Mouse (Mus musculus): ENCODE results near the gene Mical3.
"Not testable (repeated sequence)": the region's sequence is repeated elsewhere in the genome, so short reads cannot be mapped to it uniquely, and the experiment has no call there.

Mical3 gene

GRCm38 (mm10) chr6:120937999-120938608, 192.7 kb downstream of the Mical3 start:
- no peak for DNase-seq (ENCODE audit: low read depth in 2 of 2, low spot score in 2 of 2)

- no peak for DNase-seq (ENCODE audit: low read depth in 2 of 2, low spot score in 2 of 2)
Measured at GRCm38 (mm10) chr6:120937104-120937617, 193.6 kb downstream of the Mical3 start.

DNA sequence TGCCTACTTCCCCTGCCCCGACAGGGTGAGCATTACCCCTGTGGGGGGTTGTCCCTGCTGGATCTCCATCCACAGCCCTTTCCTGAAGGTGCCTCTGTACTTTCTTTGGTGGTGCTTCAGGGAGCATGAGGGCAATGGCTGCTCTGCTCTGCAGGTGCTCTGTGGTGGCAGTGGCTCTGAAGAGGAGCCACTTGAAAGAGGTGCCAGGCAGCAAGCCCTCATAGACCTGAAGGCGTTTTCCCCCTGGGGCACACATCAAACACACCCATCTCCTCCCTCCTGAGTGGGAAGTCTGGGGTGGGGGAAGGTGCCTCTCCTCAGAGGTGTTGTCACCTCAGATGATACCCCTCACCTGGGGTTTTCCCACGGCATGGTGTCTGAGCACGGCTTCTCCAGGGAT, 196.6 kb downstream of the Mical3 start:
- peak; percentile 24 to 37 for DNase-seq (ENCODE audit: low read depth in 2 of 2, low spot score in 2 of 2)

DNA sequence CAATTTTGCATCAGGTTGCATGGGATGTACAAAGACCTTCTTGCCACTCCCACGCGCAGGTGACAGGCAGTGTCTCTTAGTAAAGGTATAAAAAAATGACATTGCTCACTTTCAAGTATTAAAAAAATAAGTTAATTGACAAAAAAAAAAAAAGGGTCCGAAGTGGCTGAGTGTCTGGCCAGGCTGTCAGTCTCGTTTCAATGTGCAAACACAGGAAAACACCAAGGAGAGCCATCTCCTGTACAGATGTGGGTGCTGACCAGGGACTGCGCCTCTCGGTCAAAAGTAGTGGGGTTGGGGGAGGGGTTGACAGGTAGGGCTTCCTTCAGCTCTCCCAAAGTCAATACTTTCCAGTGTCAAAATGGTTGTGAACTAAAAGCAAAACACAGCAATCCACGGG, 197.1 kb downstream of the Mical3 start:
- no peak for DNase-seq (ENCODE audit: low read depth in 2 of 2, low spot score in 2 of 2)

- peak; percentile 35 to 47 for DNase-seq (ENCODE audit: low read depth in 2 of 2, low spot score in 2 of 2)
Measured at GRCm38 (mm10) chr6:120932597-120932996, 198.2 kb downstream of the Mical3 start.

DNA sequence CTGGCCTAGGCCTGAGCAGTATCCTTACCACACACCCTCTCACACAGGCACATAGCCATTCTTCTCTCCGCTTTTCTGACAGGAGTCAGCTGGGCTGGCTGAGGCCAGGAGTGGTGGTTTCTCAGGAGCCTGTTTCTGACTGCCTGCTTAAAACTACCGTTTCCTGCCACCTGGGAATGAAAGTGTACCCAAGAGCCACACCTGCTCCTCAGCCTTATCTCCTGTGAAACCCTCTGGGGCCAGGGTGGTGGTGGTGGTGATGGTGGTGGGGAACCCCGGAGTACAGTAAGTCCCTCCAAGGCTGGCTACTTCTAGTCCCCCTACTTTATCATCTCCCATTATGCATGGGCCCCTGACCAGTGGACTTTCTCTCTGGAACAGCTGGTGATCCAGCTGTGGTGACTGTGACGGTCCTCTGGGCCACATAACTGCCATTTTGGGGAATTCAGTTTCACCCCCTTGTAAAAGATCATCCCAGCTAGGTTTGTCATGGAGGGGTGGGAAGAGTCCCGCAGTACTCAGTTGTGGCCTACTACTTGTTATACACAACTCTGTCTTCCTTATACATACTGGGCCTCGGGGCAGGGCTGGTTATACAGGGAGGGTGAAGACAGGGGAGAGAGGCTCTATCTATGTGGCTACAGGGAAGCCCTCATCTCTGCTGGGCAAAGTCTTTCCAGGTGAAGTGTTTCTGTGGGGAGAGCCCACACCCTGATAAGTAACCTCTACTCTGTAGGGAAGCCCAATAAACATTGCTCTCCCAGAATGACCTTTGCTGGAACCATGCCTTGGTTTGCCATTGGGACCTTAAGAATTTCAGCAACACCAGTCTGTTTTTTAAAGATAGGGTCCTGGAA, 200.1 kb downstream of the Mical3 start:
- no peak for DNase-seq (ENCODE audit: low read depth in 2 of 2, low spot score in 2 of 2)

- no peak for DNase-seq (ENCODE audit: low read depth in 2 of 2, low spot score in 2 of 2)
Measured at GRCm38 (mm10) chr6:120929421-120929820, 201.4 kb downstream of the Mical3 start.

DNA sequence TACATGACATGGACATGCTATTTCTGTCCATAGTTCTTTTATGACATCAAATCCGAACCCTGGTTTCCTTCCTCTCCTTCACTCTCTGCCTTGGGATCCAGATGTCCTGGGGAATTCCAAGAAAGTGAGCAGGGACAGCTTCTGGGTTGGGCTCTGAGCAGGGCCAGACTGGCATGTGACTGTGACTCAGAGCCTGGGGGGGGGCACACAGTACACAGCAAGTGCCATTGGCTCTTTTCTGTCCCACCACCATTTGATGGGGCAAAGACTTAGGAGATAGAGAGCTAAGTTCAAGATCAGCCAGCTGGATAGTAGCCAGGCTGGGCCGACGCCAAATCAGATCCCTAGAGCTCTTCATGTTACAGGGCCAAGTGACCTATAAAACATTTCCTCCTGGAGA, 203.0 kb downstream of the Mical3 start:
- DNase-seq (ENCODE audit: low read depth in 2 of 2, low spot score in 2 of 2): no peak

GRCm38 (mm10) chr6:120926880-120927279, 203.9 kb downstream of the Mical3 start:
- no peak for DNase-seq (ENCODE audit: low read depth in 2 of 2, low spot score in 2 of 2)

GRCm38 (mm10) chr6:120924791-120925321, 205.9 kb downstream of the Mical3 start:
- DNase-seq (ENCODE audit: low read depth in 2 of 2, low spot score in 2 of 2): not testable (repeated sequence)

DNA sequence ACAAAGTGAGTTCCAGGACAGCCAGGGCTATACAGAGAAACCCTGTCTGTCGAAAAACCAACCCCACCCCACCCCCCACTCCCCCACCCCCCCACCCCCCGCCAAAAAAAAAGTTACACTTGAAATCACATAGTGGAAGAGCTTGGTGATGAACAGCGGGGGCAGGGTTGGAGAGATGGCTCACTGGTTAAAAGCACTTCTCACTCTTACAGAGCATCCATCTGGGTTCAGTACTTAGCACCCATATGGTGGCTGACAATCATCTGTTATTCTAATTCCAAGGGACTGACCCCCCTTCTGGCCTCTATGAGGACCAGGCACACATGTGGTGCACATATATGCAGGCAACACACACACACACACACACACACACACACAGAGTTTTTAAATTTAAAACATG, 212.8 kb downstream of the Mical3 start:
- DNase-seq (ENCODE audit: low read depth in 2 of 2, low spot score in 2 of 2): no peak

GRCm38 (mm10) chr6:120916972-120917881, 213.6 kb downstream of the Mical3 start:
- peak in 1 of 2 experiments; percentile 33 for DNase-seq (ENCODE audit: low read depth in 2 of 2, low spot score in 2 of 2)

- peak; percentile 92 to 99 for DNase-seq (ENCODE audit: low read depth in 2 of 2, low spot score in 2 of 2)
Measured at GRCm38 (mm10) chr6:120916074-120916971, 214.5 kb downstream of the Mical3 start, which contains the start of gene Bid. TSS of gene Bid (minus strand) at chr6:120916853.

DNA sequence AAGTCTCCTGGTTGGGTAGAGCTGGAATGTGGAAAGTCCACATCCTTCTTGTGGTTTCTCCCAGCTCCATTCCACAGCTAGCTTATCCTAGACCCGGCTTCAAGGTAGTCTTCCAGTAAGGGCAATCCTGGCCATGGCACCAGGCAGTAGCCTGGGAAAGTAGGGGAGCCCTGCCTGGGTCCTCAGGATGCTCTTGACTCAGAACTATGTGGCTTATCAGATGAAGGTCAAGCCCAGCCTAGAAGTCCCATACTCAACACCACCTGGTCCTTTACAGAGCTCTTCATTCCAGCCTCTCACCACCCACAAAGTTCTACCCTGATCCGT, 215.2 kb downstream of the Mical3 start:
- DNase-seq (ENCODE audit: low read depth in 2 of 2, low spot score in 2 of 2): no peak

DNA sequence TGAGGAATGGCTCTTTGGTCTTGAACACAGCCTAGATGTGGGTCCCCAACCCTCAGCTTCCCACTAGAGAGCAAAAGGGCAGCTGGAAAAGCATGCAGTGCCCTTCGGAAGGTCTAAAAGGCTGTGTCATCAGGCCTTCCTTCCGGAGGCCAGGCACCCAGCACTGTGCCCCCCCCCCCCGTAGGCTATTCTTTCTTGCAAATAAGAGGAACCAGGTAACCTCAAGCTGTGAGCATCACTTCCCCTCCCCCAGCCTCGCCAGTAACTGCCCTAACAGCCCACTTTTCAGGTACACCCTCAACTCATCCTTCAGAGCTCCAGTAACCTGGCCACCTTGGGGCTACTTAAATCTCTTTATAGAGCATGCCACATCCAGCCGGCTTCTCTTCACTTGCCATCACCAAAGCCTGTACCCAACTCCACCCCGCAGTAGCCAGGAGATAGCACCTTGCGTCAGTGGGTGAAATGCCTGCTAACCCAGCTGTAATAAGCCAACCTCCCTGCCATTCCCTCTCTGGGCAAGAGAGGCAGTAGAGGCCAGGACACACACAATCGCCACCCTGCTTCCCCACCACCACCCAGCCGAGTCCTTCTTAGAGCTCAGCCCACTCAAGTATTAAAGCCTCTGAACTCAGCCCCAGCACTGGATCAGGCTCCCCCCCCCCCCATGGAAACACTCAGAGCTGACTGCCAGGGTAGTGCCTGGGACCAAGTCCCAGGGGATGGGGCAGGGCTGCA, 215.7 kb downstream of the Mical3 start:
- peak; percentile 37 for DNase-seq (ENCODE audit: low read depth in 2 of 2, low spot score in 2 of 2)

DNA sequence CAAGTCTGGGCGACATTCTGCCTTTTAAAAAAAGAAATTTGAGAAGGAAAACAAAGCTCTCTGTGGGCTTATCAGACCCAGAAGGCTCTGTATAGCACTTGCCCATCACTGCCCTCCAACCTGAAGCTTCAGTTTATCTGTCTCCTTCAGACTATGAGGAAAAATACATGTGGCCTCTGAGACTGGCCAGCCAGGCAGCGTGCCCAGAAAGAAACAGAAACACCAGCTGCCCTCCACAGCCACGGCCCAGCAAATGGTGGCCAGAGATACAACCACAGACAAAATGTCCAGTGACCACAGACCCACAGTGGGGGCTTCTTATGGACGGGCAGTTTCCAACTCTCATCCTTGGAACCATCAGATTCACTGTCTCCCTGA, 216.3 kb downstream of the Mical3 start:
- DNase-seq (ENCODE audit: low read depth in 2 of 2, low spot score in 2 of 2): no peak

DNA sequence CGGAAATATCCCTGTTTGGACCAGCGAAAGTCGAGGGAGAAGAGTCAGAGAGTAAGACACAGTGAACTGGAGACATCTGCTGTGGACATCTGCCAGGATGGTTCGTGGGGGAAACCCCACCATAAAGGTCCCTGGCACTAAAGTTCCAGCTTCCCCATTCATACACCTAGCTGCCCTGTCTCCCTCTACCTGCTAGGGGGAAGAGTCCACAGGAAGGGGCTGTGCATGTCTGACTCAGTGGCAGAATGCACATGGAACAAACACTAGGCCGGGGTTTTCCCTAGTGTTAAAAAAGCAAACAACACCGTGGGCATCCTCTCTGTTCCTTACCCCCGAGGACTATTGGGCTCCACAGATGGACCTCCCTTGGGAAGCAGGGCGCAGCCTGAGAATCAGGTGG, 217.0 kb downstream of the Mical3 start:
- DNase-seq (ENCODE audit: low read depth in 2 of 2, low spot score in 2 of 2): no peak

GRCm38 (mm10) chr6:120912931-120913330, 217.9 kb downstream of the Mical3 start:
- no peak for DNase-seq (ENCODE audit: low read depth in 2 of 2, low spot score in 2 of 2)

- DNase-seq (ENCODE audit: low read depth in 2 of 2, low spot score in 2 of 2): no peak
Measured at GRCm38 (mm10) chr6:120911213-120912007, 219.4 kb downstream of the Mical3 start.
